Mouse (Mus musculus): ENCODE data around the gene Wwp2. TPM values are rescaled to one million over a fixed set of nuclear protein-coding genes. Genes with fewer than 3 reads are reported as not detected.
A peak's percentile ranks its signal among the peaks of the same experiment; 100 is the strongest.
"Not testable (repeated sequence)": the region's sequence is repeated elsewhere in the genome, so short reads cannot be mapped to it uniquely, and the experiment has no call there.

Wwp2 gene
- total RNA-seq, 2 experiments from 2014 or later: 34.8 to 36.1 TPM

GRCm38 (mm10) chr8:107465332-107465990, 29.3 kb downstream of the Wwp2 start:
- no peak for DNase-seq (ENCODE audit: extremely low spot score in 1 of 2, low spot score in 2 of 2)
- intact Hi-C loops (cut with DNase I): no loop called here

- intact Hi-C loops (cut with DNase I): no loop called here
- DNase-seq (ENCODE audit: extremely low spot score in 1 of 2, low spot score in 2 of 2): no peak
Observed at GRCm38 (mm10) chr8:107466642-107467041, 30.5 kb downstream of the Wwp2 start.

GRCm38 (mm10) chr8:107468811-107469302, 32.7 kb downstream of the Wwp2 start:
- DNase-seq (ENCODE audit: extremely low spot score in 1 of 2, low spot score in 2 of 2): no peak
- intact Hi-C loops (cut with DNase I): no loop called here

- DNase-seq (ENCODE audit: extremely low spot score in 1 of 2, low spot score in 2 of 2): peak in 1 of 2 experiments; percentile 31
- intact Hi-C loops (cut with DNase I): no loop called here
Observed at GRCm38 (mm10) chr8:107470302-107470701, 34.1 kb downstream of the Wwp2 start.

- no peak for DNase-seq (ENCODE audit: extremely low spot score in 1 of 2, low spot score in 2 of 2)
- intact Hi-C loops (cut with DNase I): no loop called here
Observed at GRCm38 (mm10) chr8:107472403-107473100, 36.4 kb downstream of the Wwp2 start.

- DNase-seq (ENCODE audit: extremely low spot score in 1 of 2, low spot score in 2 of 2): no peak
- intact Hi-C loops (cut with DNase I): no loop called here
Observed at GRCm38 (mm10) chr8:107473369-107473768, 37.2 kb downstream of the Wwp2 start.

GRCm38 (mm10) chr8:107475613-107476012, 39.4 kb downstream of the Wwp2 start:
- intact Hi-C loops (cut with DNase I): no loop called here
- DNase-seq (ENCODE audit: extremely low spot score in 1 of 2, low spot score in 2 of 2): no peak

GRCm38 (mm10) chr8:107476786-107477185, 40.6 kb downstream of the Wwp2 start:
- intact Hi-C loops (cut with DNase I); DNase-seq (ENCODE audit: extremely low spot score in 1 of 2, low spot score in 2 of 2): not testable (repeated sequence)

GRCm38 (mm10) chr8:107478728-107479127, 42.6 kb downstream of the Wwp2 start:
- intact Hi-C loops (cut with DNase I): no loop called here
- DNase-seq (ENCODE audit: extremely low spot score in 1 of 2, low spot score in 2 of 2): no peak

GRCm38 (mm10) chr8:107480436-107480835, 44.3 kb downstream of the Wwp2 start:
- intact Hi-C loops (cut with DNase I): no loop called here
- no peak for DNase-seq (ENCODE audit: extremely low spot score in 1 of 2, low spot score in 2 of 2)

- DNase-seq (ENCODE audit: extremely low spot score in 1 of 2, low spot score in 2 of 2): no peak
- intact Hi-C loops (cut with DNase I): no loop called here
Observed at GRCm38 (mm10) chr8:107483250-107483649, 47.1 kb downstream of the Wwp2 start.

GRCm38 (mm10) chr8:107484956-107485355, 48.8 kb downstream of the Wwp2 start:
- DNase-seq (ENCODE audit: extremely low spot score in 1 of 2, low spot score in 2 of 2): no peak
- intact Hi-C loops (cut with DNase I): no loop called here

GRCm38 (mm10) chr8:107488551-107488950, 52.4 kb downstream of the Wwp2 start:
- no peak for DNase-seq (ENCODE audit: extremely low spot score in 1 of 2, low spot score in 2 of 2)
- intact Hi-C loops (cut with DNase I): no loop called here

- intact Hi-C loops (cut with DNase I): no loop called here
- no peak for DNase-seq (ENCODE audit: extremely low spot score in 1 of 2, low spot score in 2 of 2)
Observed at GRCm38 (mm10) chr8:107489086-107489485, 52.9 kb downstream of the Wwp2 start.

GRCm38 (mm10) chr8:107489921-107490320, 53.8 kb downstream of the Wwp2 start:
- DNase-seq (ENCODE audit: extremely low spot score in 1 of 2, low spot score in 2 of 2): peak in 1 of 2 experiments; percentile 31
- intact Hi-C loops (cut with DNase I): no loop called here

- no peak for DNase-seq (ENCODE audit: extremely low spot score in 1 of 2, low spot score in 2 of 2)
- intact Hi-C loops (cut with DNase I): no loop called here
Observed at GRCm38 (mm10) chr8:107490649-107491048, 54.5 kb downstream of the Wwp2 start.

GRCm38 (mm10) chr8:107491212-107491611, 55.0 kb downstream of the Wwp2 start:
- no peak for DNase-seq (ENCODE audit: extremely low spot score in 1 of 2, low spot score in 2 of 2)
- intact Hi-C loops (cut with DNase I): no loop called here

- intact Hi-C loops (cut with DNase I): no loop called here
- no peak for DNase-seq (ENCODE audit: extremely low spot score in 1 of 2, low spot score in 2 of 2)
Observed at GRCm38 (mm10) chr8:107491831-107492230, 55.7 kb downstream of the Wwp2 start.

GRCm38 (mm10) chr8:107492802-107493201, 56.6 kb downstream of the Wwp2 start:
- DNase-seq (ENCODE audit: extremely low spot score in 1 of 2, low spot score in 2 of 2): no peak
- intact Hi-C loops (cut with DNase I): no loop called here

- intact Hi-C loops (cut with DNase I): no loop called here
- DNase-seq (ENCODE audit: extremely low spot score in 1 of 2, low spot score in 2 of 2): no peak
Observed at GRCm38 (mm10) chr8:107495425-107495824, 59.3 kb downstream of the Wwp2 start.
